Mouse (Mus musculus) heart, postnatal 0 days (tissue): ENCODE data around the gene Zfp451. TPM values are rescaled to one million over a fixed set of nuclear protein-coding genes. Genes with fewer than 3 reads are reported as not detected.
"Not testable (repeated sequence)": the region's sequence is repeated elsewhere in the genome, so short reads cannot be mapped to it uniquely, and the experiment has no call there.

Experiments used
- ATAC-seq: fragments of 200-750 bp; cut with Nextera tagmentation; 2 replicates; pipeline ENCODE4 v1.8.0; 2017; ENCODE audit warnings: low read depth, moderate number of reproducible peaks, moderate library complexity; ENCODE audit not compliant: insufficient read depth
- DNase-seq: peaks from one replicate; pipeline ENCODE4 v3.0.0-alpha.2; 2016; ENCODE audit warnings: low spot score
- H3K27ac ChIP-seq: fragments of 300-500 bp; sonication (generic); 2 replicates; pipeline ENCODE4 v1.5.1; 2014; ENCODE audit warnings: low read depth, mild to moderate bottlenecking
- H3K27me3 ChIP-seq: fragments of 300-500 bp; sonication (generic); 2 replicates; pipeline ENCODE4 v1.6.1; 2014; ENCODE audit warnings: low read length, mixed read lengths; ENCODE audit not compliant: control insufficient read depth, insufficient read depth
- H3K36me3 ChIP-seq: fragments of 300-500 bp; sonication (generic); replicated peaks from 2 replicates; pipeline ENCODE4 v1.6.1; 2014; ENCODE audit warnings: low read length, mixed read lengths; ENCODE audit not compliant: control insufficient read depth, insufficient read depth
- H3K4me1 ChIP-seq: fragments of 300-500 bp; sonication (generic); 2 replicates; pipeline ENCODE4 v1.6.1; 2014; ENCODE audit warnings: antibody characterized with exemption; ENCODE audit not compliant: control insufficient read depth, insufficient read depth
- H3K4me2 ChIP-seq: fragments of 300-500 bp; sonication (generic); 2 replicates; pipeline ENCODE4 v1.6.1; 2014; ENCODE audit warnings: low read depth, mild to moderate bottlenecking, low read length, moderate library complexity
- H3K4me3 ChIP-seq: fragments of 300-500 bp; sonication (generic); 2 replicates; pipeline ENCODE4 v1.5.1; 2014; ENCODE audit warnings: low read depth, low read length
- H3K9ac ChIP-seq: fragments of 300-500 bp; sonication (generic); replicated peaks from 2 replicates; pipeline ENCODE4 v1.6.1; 2014; ENCODE audit warnings: low read depth, low read length, mixed read lengths
- H3K9me3 ChIP-seq: fragments of 300-500 bp; sonication (generic); replicated peaks from 2 replicates; pipeline ENCODE4 v1.6.1; 2016; ENCODE audit warnings: low read length; ENCODE audit not compliant: control insufficient read depth
- CTCF ChIP-seq: IDR thresholded peaks from 2 replicates; pipeline ENCODE4 v1.5.1; 2016; ENCODE audit warnings: antibody characterized with exemption, control low read depth, low read depth
- EP300 ChIP-seq: IDR thresholded peaks from 2 replicates; pipeline ENCODE4 v1.6.1; 2016; ENCODE audit warnings: antibody characterized with exemption, low read depth
- WGBS: fragments of 180-500 bp; shearing (Covaris S2); extraction: QIAGEN DNeasy Blood & Tissue Kit; methylation state at CpG from one replicate; pipeline ENCODE4 v1.1.7; 2014; 5-methylcytosine and 5-hydroxymethylcytosine counted together
- polyA plus RNA-seq: library from polyadenylated mRNA; unstranded; fragments of >200 nt; fragmentation: Nextera tagmentation; extraction: Ambion mirVana; gene quantifications from 2 replicates; pipeline ENCODE4 v1.2.1, GENCODE M21; 2015
- total RNA-seq: library from RNA; depleted of rRNA; stranded (reverse); fragments of >200 nt; gene quantifications from 2 replicates; pipeline ENCODE4 v1.2.3, GENCODE M21; 2014; ENCODE audit warnings: low replicate concordance

Gene Zfp451
- total and polyA plus RNA-seq, 2 experiments from 2014 or later: 8.4 to 12.1 TPM

DNA sequence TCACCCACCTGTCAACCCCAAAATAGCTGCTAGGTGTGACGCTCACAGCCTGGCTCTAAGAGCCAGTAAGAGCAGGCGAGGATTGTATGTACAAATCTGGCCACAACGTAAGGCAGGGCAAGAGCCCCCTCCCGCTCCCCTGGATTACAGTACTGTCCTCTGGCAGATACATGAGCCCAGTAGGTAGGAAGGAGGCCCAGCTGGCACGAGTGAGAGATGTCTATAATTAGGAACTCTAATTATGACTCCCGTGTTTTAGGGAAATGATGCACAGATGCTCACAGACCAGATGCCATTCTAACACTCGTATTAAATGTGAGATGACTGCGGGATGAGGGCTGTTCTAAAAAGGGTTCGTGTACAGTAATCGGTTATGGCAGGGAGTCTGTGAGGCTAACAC lies 63.1 kb downstream of the Zfp451 start:
- Histone ChIP-seq H3K36me3 (peaks cover 8% of the 10 kb centered on the region; the same call in 1 of the 2 replicates), H3K27ac (peak overlapping the region; percentile 44), H3K4me1 (no peaks in the 10 kb centered on the region; the same call in 1 of the 2 replicates), H3K27me3 (no peaks in the 10 kb centered on the region), H3K4me3 (no peak overlapping the region), H3K4me2 (no peak overlapping the region), H3K9ac (no peak overlapping the region), H3K9me3 (no peaks in the 10 kb centered on the region)
- ATAC-seq (peak; percentile 85), DNase-seq (peak; percentile 65)
- no peak for TF ChIP-seq CTCF
- TF ChIP-seq EP300: no peak
- WGBS: 44% methylated on average over 10 of the region's 10 CpGs

GRCm38 (mm10) chr1:33749709-33750108 lies 64.7 kb downstream of the Zfp451 start:
- H3K4me3 ChIP-seq, ATAC-seq, DNase-seq, H3K27ac ChIP-seq, H3K4me1 ChIP-seq, H3K9me3 ChIP-seq, H3K4me2 ChIP-seq, H3K9ac ChIP-seq, H3K27me3 ChIP-seq: not testable (repeated sequence)
- WGBS: 82% methylated on average over 3 of the region's 4 CpGs
- peaks cover 17% of the 10 kb centered on the region for H3K36me3 ChIP-seq

DNA sequence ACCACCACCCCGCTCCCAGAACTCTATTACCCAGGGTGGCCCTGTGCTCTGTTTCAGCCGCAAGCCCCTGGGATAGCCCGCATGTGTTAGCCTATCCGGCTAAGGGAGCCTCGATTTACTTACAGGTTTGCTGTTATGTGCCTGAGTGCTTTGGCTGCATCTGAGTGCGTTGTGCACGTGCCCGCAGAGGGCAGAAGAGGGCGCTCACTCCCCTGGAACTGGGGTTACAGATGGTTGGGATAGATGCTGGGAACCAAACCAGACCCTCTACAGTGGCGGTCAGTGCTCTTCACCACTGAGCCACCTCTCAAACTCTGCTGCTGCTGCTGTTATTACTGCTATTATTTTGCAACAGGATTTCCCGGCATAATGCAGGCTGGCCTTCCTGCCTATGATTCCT lies 65.3 kb downstream of the Zfp451 start:
- Histone ChIP-seq H3K27ac (no peak overlapping the region), H3K27me3 (no peaks in the 10 kb centered on the region), H3K36me3 (peaks cover 17% of the 10 kb centered on the region), H3K4me3 (no peak overlapping the region), H3K9me3 (no peaks in the 10 kb centered on the region), H3K4me1 (no peaks in the 10 kb centered on the region), H3K4me2 (no peak overlapping the region), H3K9ac (no peak overlapping the region)
- TF ChIP-seq EP300: no peak
- no peak for ATAC-seq
- DNase-seq: no peak
- 97% methylated on average over 11 of the region's 11 CpGs for WGBS

DNA sequence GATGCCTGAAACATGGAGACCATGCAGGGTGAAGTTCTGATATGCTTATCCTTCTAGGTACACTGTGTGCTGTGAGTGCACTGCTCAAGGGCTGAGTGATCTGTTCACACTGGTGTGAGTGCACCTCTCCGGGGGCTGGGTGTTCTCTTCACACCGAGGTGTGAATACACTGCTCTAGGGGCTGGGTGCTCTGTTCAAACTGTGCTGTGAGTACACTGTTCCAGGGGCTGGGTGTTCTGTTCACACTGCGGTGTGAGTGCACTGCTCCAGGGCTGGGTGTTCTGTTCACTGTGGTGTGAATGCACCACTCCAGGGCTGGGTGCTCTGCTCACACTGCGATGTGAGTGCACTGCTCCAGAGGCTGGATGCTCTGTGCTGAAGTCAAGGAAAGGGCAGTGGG lies 68.5 kb downstream of the Zfp451 start:
- Histone ChIP-seq H3K36me3 (peaks cover 16% of the 10 kb centered on the region), H3K27ac (no peak overlapping the region), H3K9me3 (no peaks in the 10 kb centered on the region), H3K4me2 (no peak overlapping the region), H3K4me1 (no peaks in the 10 kb centered on the region), H3K9ac (no peak overlapping the region), H3K4me3 (no peak overlapping the region), H3K27me3 (no peaks in the 10 kb centered on the region)
- DNase-seq (no peak), ATAC-seq (no peak)
- TF ChIP-seq CTCF (no peak), EP300 (no peak)
- 94% methylated on average over 4 of the region's 4 CpGs for whole genome bisulfite sequencing

DNA sequence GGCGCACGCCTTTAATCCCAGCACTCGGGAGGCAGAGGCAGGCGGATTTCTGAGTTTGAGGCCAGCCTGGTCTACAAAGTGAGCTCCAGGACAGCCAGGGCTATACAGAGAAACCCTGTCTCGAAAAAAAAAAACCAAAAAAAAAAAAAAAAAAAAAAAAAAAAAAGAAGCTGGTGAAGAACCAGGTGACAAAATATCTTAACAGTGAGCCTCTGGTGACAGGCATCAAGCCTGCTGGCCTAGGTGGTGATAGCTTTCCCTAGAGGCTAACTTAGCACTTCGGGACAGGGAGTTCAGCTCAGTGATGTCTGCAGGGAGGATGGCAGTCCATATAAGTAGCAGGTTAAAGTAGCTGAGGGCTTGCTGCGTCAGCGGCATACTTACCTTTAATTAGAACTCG lies 69.6 kb downstream of the Zfp451 start:
- ATAC-seq, H3K9ac ChIP-seq, H3K4me2 ChIP-seq, H3K4me3 ChIP-seq, H3K27ac ChIP-seq, H3K4me1 ChIP-seq, H3K9me3 ChIP-seq, H3K27me3 ChIP-seq, DNase-seq: not testable (repeated sequence)
- peaks cover 19% of the 10 kb centered on the region for H3K36me3 ChIP-seq
- WGBS: 85% methylated on average over 8 of the region's 9 CpGs

- Histone ChIP-seq H3K9ac (no peak overlapping the region), H3K27ac (no peak overlapping the region)
These were observed 71.5 kb downstream of the Zfp451 start for GRCm38 (mm10) chr1:33742903-33743302.

More at GRCm38 (mm10) chr1:33742903-33743302, 71.5 kb downstream of the Zfp451 start:
- Histone ChIP-seq H3K4me1 (no peaks in the 10 kb centered on the region), H3K36me3 (peaks cover 26% of the 10 kb centered on the region), H3K4me2 (no peak overlapping the region), H3K9me3 (no peaks in the 10 kb centered on the region), H3K27me3 (no peaks in the 10 kb centered on the region), H3K4me3 (no peak overlapping the region)
- TF ChIP-seq EP300 (no peak), CTCF (peak; percentile 68)
- DNase-seq (no peak), ATAC-seq (no peak)
- 21% methylated on average over 8 of the region's 8 CpGs for WGBS
